Mouse (Mus musculus): ENCODE results near the gene Htra1.

- TF ChIP-seq GATA1 (IDR thresholded peaks at IDR 0.05; ENCODE audit: borderline replicate concordance, low read length) (no peak), CTCF (IDR thresholded peaks at IDR 0.05; ENCODE audit: low read depth, low read length) (no peak), POLR2AphosphoS5 (IDR thresholded peaks at IDR 0.05; ENCODE audit: insufficient replicate concordance, low read depth, low read length) (no peak), TAL1 (conservative IDR thresholded peaks at IDR 0.05; ENCODE audit: low read depth, low read length) (no peak), GATA2 (IDR thresholded peaks at IDR 0.05; ENCODE audit: borderline replicate concordance, low read depth, low read length) (no peak)
Observed at GRCm38 (mm10) chr7:130894931-130895617, 40.8 kb upstream of the Htra1 start.
